Comparison of ENCODE assay signal across 7 mouse cellular contexts in genomic region chr2:82052338-82053184, GRCm38 (mm10). TPM values are rescaled to one million over a fixed set of nuclear protein-coding genes. Genes with fewer than 3 reads are reported as not detected.
DNase-seq lines count a peak whose midpoint lies in the region; ATAC-seq lines count a peak whose summit lies in the region.

No protein-coding gene starts in this region.

- H3K9me3 ChIP-seq in embryonic facial prominence, embryonic 15.5 days (replicated peaks): no peaks in the 10 kb centered on the region
- no peaks in the 10 kb centered on the region for H3K9me3 ChIP-seq in liver, embryonic 16.5 days (replicated peaks; ENCODE audit: control insufficient read depth, low read length)
- H3K9me3 ChIP-seq in stomach, embryonic 15.5 days: no peaks in the 10 kb centered on the region

- H3K27me3 ChIP-seq in embryonic facial prominence, embryonic 15.5 days: peaks cover 34% of the 10 kb centered on the region
- H3K27me3 ChIP-seq in liver, embryonic 16.5 days (ENCODE audit: control insufficient read depth, insufficient read depth, low read depth, low read length): peaks cover 28% of the 10 kb centered on the region
- peaks cover 20% of the 10 kb centered on the region for H3K27me3 ChIP-seq in stomach, embryonic 15.5 days (replicated peaks)

- H3K4me2 ChIP-seq in embryonic facial prominence, embryonic 15.5 days (replicated peaks): peak overlapping the region; percentile 98
- H3K4me2 ChIP-seq in liver, embryonic 16.5 days (ENCODE audit: low read depth, low read length): peak overlapping the region; percentile 69
- H3K4me2 ChIP-seq in stomach, embryonic 15.5 days: peak overlapping the region; percentile 99

- H3K27ac ChIP-seq in embryonic facial prominence, embryonic 15.5 days (replicated peaks): no peak overlapping the region
- no peak overlapping the region for H3K27ac ChIP-seq in liver, embryonic 16.5 days (ENCODE audit: low read length)
- no peak overlapping the region for H3K27ac ChIP-seq in stomach, embryonic 15.5 days

- ATAC-seq in embryonic facial prominence, embryonic 15.5 days (ENCODE audit: insufficient number of reproducible peaks, low FRiP score, low TSS enrichment, low read depth): 0 out of 2 replicates have a peak, but pooled peaks have one; percentile 43
- no peak for ATAC-seq in liver, embryonic 16.5 days (ENCODE audit: low read depth)
- ATAC-seq in stomach, embryonic 15.5 days (ENCODE audit: insufficient read depth, low FRiP score, low read depth): no peak; the same call in 1 of the 2 replicates

- no peaks in the 10 kb centered on the region for H3K36me3 ChIP-seq in embryonic facial prominence, embryonic 15.5 days
- H3K36me3 ChIP-seq in liver, embryonic 16.5 days (ENCODE audit: control insufficient read depth, insufficient read depth): no peaks in the 10 kb centered on the region
- no peaks in the 10 kb centered on the region for H3K36me3 ChIP-seq in stomach, embryonic 15.5 days

- H3K4me1 ChIP-seq in embryonic facial prominence, embryonic 15.5 days: peaks cover 12% of the 10 kb centered on the region; the same call in 1 of the 2 replicates
- no peaks in the 10 kb centered on the region for H3K4me1 ChIP-seq in liver, embryonic 16.5 days (ENCODE audit: control insufficient read depth, low read depth, low read length)
- peaks cover 3% of the 10 kb centered on the region; the same call in 1 of the 2 replicates for H3K4me1 ChIP-seq in stomach, embryonic 15.5 days

- H3K9ac ChIP-seq in embryonic facial prominence, embryonic 15.5 days: 0 out of 2 replicates have a peak overlapping the region, but pooled peaks have one; percentile 21
- no peak overlapping the region for H3K9ac ChIP-seq in liver, embryonic 16.5 days (ENCODE audit: low read depth, low read length)
- H3K9ac ChIP-seq in stomach, embryonic 15.5 days: no peak overlapping the region

- peak; percentile 26 for DNase-seq in ES-CJ7 (ENCODE audit: low read depth, low spot score)
- peak; percentile 39 for DNase-seq in R1 (ENCODE audit: low read depth, low spot score)
- DNase-seq in layer of hippocampus, adult 18-20 months (ENCODE audit: low spot score in 2 of 2): peak; percentile 63 to 77
- DNase-seq in gastrocnemius, adult 8-10 months (ENCODE audit: low spot score in 2 of 2): no peak

- 2% methylated on average over 33 of the region's 34 CpGs for WGBS in embryonic facial prominence, embryonic 15.5 days
- 6% methylated on average over 34 of the region's 34 CpGs for WGBS in liver, embryonic 16.5 days (ENCODE audit: insufficient replicate concordance)
- 3% methylated on average over 34 of the region's 34 CpGs for WGBS in stomach, embryonic 15.5 days

- peak overlapping the region; percentile 58 for H3K4me3 ChIP-seq in embryonic facial prominence, embryonic 15.5 days (replicated peaks)
- H3K4me3 ChIP-seq in liver, embryonic 16.5 days (ENCODE audit: low read depth, low read length): peak overlapping the region; percentile 51
- H3K4me3 ChIP-seq in stomach, embryonic 15.5 days (replicated peaks): peak overlapping the region; percentile 56

RNA-seq across cellular contexts. Expression of gene Zfp804a, which starts 0.5 kb away (rescaled TPM):
- polyA plus RNA-seq in embryonic facial prominence, embryonic 15.5 days (2015; fragmentation: Nextera tagmentation; extraction: Ambion mirVana): 0.39 TPM in 2 replicates
- 10 to 100 TPM; 20.1 to 24.4 TPM for total RNA-seq in layer of hippocampus, adult 18-20 months (2021)
- 0.02 TPM in 1 of 2 replicates, not detected in the other for polyA plus RNA-seq in liver, embryonic 16.5 days (2015; fragmentation: Nextera tagmentation; extraction: Ambion mirVana)
- 2.2 and 2.4 TPM in 2 replicates for polyA plus RNA-seq in stomach, embryonic 15.5 days (2015; fragmentation: Nextera tagmentation; extraction: Ambion mirVana)
- total RNA-seq in gastrocnemius, adult 8-10 months (2022): not detected

Comparison
In these comparisons a context has a peak if more than half of its experiments do, and no peak if none do; other contexts are left out.
1. DNase-seq: peak in ES-CJ7 (single experiment), R1 (single experiment) and layer of hippocampus, adult 18-20 months (2 of 2); none in gastrocnemius, adult 8-10 months (0 of 2).
2. Peak in every context shown above with its lines, with median percentiles within 50 percentile points of each other: H3K4me2 ChIP-seq and H3K4me3 ChIP-seq.